Mouse (Mus musculus) embryonic fibroblast, embryonic 13.5 days (primary cell): ENCODE results near the gene Eaf1. TPM values are rescaled to one million over a fixed set of nuclear protein-coding genes. Genes with fewer than 3 reads are reported as not detected.

ENCODE experiments used
- H3K27ac ChIP-seq: 2 replicates; pipeline ENCODE4 v1.5.1; 2012; ENCODE audit warnings: low read length, control low read depth, inconsistent platforms; ENCODE audit not compliant: insufficient read depth
- H3K4me1 ChIP-seq: 2 replicates; pipeline ENCODE4 v1.6.1; 2011; ENCODE audit warnings: low read length; ENCODE audit not compliant: control insufficient read depth, insufficient read depth
- H3K4me3 ChIP-seq: 2 replicates; pipeline ENCODE4 v1.5.1; 2011; ENCODE audit warnings: mild to moderate bottlenecking, control low read depth, low read length; ENCODE audit not compliant: insufficient read depth
- CTCF ChIP-seq: IDR thresholded peaks from 2 replicates; pipeline ENCODE4 v1.5.1; 2011; ENCODE audit warnings: mild to moderate bottlenecking, control low read depth, low read length, moderate library complexity, borderline replicate concordance; ENCODE audit not compliant: insufficient read depth
- POLR2A ChIP-seq: IDR thresholded peaks from 2 replicates; pipeline ENCODE4 v1.6.1; 2011; ENCODE audit warnings: low read depth, mild to moderate bottlenecking, control low read depth, low read length, moderate library complexity
- polyA plus RNA-seq: library from polyadenylated mRNA; stranded (reverse); fragments of >200 nt; gene quantifications from 2 replicates; pipeline ENCODE4 v1.2.4, GENCODE M21; 2011; ENCODE audit warnings: low read depth; ENCODE audit not compliant: missing spikeins, insufficient read length

Eaf1 gene
- polyA plus RNA-seq, 1 experiment = 30.0 TPM

- no peaks in the 10 kb centered on the region for H3K4me1 ChIP-seq
- no peak for TF ChIP-seq POLR2A
- no peak for TF ChIP-seq CTCF
- H3K4me3 ChIP-seq = no peak overlapping the region
- no peak overlapping the region for H3K27ac ChIP-seq
Measured at GRCm38 (mm10) chr14:31472451-31473061, 21.6 kb upstream of the Eaf1 start.

- TF ChIP-seq CTCF = no peak
- Histone ChIP-seq H3K27ac (no peak overlapping the region), H3K4me1 (no peaks in the 10 kb centered on the region), H3K4me3 (no peak overlapping the region)
Measured at GRCm38 (mm10) chr14:31473297-31473696, 20.9 kb upstream of the Eaf1 start.

DNA sequence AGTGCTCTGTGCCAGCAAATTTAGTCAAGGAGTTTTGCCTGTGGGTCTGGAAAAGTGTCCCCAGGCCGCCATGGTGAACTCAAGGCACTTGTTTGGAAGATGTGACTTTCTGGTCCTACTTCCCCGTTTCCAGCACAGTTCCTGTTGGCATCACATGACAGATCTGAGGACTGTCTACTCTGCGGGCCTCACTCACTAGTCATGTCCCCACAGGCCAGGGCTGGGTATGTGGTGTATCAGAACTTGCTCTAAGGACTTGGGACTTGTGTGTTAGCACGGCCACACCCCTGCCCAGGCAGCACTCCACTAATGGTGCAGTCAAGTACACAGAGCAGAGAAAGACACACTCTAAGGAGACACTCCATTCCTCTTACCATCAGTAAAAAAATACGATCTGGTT lies 11.8 kb upstream of the Eaf1 start:
- Histone ChIP-seq H3K4me1 (no peaks in the 10 kb centered on the region), H3K4me3 (no peak overlapping the region), H3K27ac (no peak overlapping the region)
- no peak for TF ChIP-seq POLR2A
- no peak for TF ChIP-seq CTCF

GRCm38 (mm10) chr14:31486465-31486864 lies 7.7 kb upstream of the Eaf1 start:
- H3K27ac ChIP-seq = no peak overlapping the region
- H3K4me1 ChIP-seq = no peaks in the 10 kb centered on the region
- TF ChIP-seq CTCF = peak; percentile 27; the same call in 1 of the 2 replicates
- no peak for TF ChIP-seq POLR2A

GRCm38 (mm10) chr14:31488055-31488454 lies 6.1 kb upstream of the Eaf1 start:
- TF ChIP-seq CTCF (no peak), POLR2A (no peak)
- no peak overlapping the region for H3K4me3 ChIP-seq
- no peak overlapping the region for H3K27ac ChIP-seq
- H3K4me1 ChIP-seq = peaks cover 3% of the 10 kb centered on the region; the same call in 1 of the 2 replicates

More at GRCm38 (mm10) chr14:31486465-31486864, 7.7 kb upstream of the Eaf1 start:
- no peak overlapping the region for H3K4me3 ChIP-seq

DNA sequence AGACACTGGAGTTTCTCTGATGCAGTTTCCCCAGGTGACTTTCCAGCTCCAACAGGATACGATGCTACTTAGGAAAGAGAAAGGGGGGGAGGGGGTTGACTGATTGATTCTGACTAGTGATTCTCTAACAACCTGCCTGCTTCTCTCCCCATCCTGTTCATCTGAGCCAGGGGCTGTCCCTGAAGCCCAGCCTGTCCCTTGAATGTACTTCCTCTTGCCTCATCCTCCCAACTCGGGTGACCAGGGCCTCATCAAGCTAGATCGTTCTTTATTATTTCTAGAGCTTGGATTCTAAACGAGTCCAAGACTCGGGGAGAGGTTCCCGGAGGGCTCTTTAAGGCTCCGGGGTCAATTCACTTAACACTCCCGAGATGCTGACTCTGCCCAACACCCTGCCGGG lies 298 bp upstream of the Eaf1 start:
- H3K4me3 ChIP-seq = peak overlapping the region; percentile 93
- H3K27ac ChIP-seq = no peak overlapping the region
- H3K4me1 ChIP-seq = peaks cover 6% of the 10 kb centered on the region; the same call in 1 of the 2 replicates
- TF ChIP-seq POLR2A (no peak), CTCF (no peak)

GRCm38 (mm10) chr14:31494975-31495455 lies 816 bp downstream of the Eaf1 start, which contains the start of gene Mettl6:
Gene Mettl6, minus strand, starts transcription at chr14:31495040.
- peaks cover 6% of the 10 kb centered on the region; the same call in 1 of the 2 replicates for H3K4me1 ChIP-seq

GRCm38 (mm10) chr14:31495538-31495937 lies 1.3 kb downstream of the Eaf1 start:
- Histone ChIP-seq H3K4me3 (peak overlapping the region; percentile 93), H3K27ac (peak overlapping the region; percentile 77), H3K4me1 (peaks cover 6% of the 10 kb centered on the region; the same call in 1 of the 2 replicates)
- TF ChIP-seq POLR2A = no peak
- no peak for TF ChIP-seq CTCF

More at GRCm38 (mm10) chr14:31494975-31495455, 816 bp downstream of the Eaf1 start, which contains the start of gene Mettl6:
- peak within 1 kb of the TSS; percentile 79 for H3K27ac ChIP-seq
- TF ChIP-seq CTCF = no peak
- peak; percentile 79 for TF ChIP-seq POLR2A
- peak within 1 kb of the TSS; percentile 93 for H3K4me3 ChIP-seq

- H3K4me1 ChIP-seq = peaks cover 6% of the 10 kb centered on the region; the same call in 1 of the 2 replicates
- peak overlapping the region; percentile 93 for H3K4me3 ChIP-seq
- TF ChIP-seq POLR2A = no peak
- TF ChIP-seq CTCF = no peak
- peak overlapping the region; percentile 77; the same call in 1 of the 2 replicates for H3K27ac ChIP-seq
Measured at GRCm38 (mm10) chr14:31496241-31496646, 2.0 kb downstream of the Eaf1 start.

DNA sequence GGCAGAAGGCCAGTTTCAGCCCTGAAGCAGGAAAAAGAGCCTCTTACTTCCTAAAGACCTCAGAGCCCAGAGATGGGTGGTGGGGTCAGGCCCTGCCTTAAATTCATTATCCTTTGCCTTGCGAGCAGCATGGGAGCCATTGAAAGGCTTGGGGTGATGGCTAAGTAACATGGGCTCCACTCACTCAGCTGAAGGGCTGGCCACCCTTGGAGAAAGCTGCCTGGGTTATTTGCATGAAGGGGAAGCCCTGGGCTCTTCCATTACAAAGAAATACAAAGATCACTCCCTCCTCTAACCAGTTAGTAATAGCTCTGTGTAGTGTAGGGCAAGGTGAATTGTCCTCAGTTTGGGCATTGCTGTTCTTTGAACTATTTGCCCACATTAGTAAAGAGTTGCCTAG lies 5.3 kb downstream of the Eaf1 start:
- Histone ChIP-seq H3K4me1 (no peaks in the 10 kb centered on the region; the same call in 1 of the 2 replicates), H3K27ac (no peak overlapping the region), H3K4me3 (no peak overlapping the region)
- TF ChIP-seq POLR2A (no peak), CTCF (no peak)
